Mouse (Mus musculus) midbrain, embryonic 11.5 days (tissue): ENCODE measurements at regions not wholly inside any gene's neighbourhood (a gene's known extent, or its start where the extent isn't known, plus 50 kb on each side); places are given as distances from the start of the nearest gene placed in this dataset.
A peak's percentile ranks its signal among the peaks of the same experiment; 100 is the strongest.

ENCODE experiments used
- ATAC-seq: fragments of 200-750 bp; cut with Nextera tagmentation; 2 replicates; pipeline ENCODE4 v1.8.0; 2017; ENCODE audit warnings: moderate TSS enrichment, moderate library complexity; ENCODE audit not compliant: low FRiP score
- DNase-seq: peaks from one replicate; pipeline ENCODE4 v3.0.0; 2015; ENCODE audit warnings: low spot score; ENCODE audit errors: missing footprints
- H3K27ac ChIP-seq: fragments of 300-500 bp; sonication (generic); 2 replicates; pipeline ENCODE4 v1.5.1; 2014; ENCODE audit warnings: low read depth, low read length
- H3K27me3 ChIP-seq: fragments of 300-500 bp; sonication (generic); 2 replicates; pipeline ENCODE4 v1.6.1; 2014; ENCODE audit warnings: mild to moderate bottlenecking, low read length, moderate library complexity, mixed read lengths; ENCODE audit not compliant: control insufficient read depth, insufficient read depth
- H3K36me3 ChIP-seq: fragments of 300-500 bp; sonication (generic); 2 replicates; pipeline ENCODE4 v1.6.1; 2014; ENCODE audit warnings: mild to moderate bottlenecking, low read length, moderate library complexity, mixed read lengths; ENCODE audit not compliant: control insufficient read depth, insufficient read depth
- H3K4me1 ChIP-seq: fragments of 300-500 bp; sonication (generic); 2 replicates; pipeline ENCODE4 v1.6.1; 2014; ENCODE audit warnings: low read length; ENCODE audit not compliant: control insufficient read depth, insufficient read depth
- H3K4me2 ChIP-seq: fragments of 300-500 bp; sonication (generic); 2 replicates; pipeline ENCODE4 v1.6.1; 2014; ENCODE audit warnings: mild to moderate bottlenecking, moderate library complexity
- H3K4me3 ChIP-seq: fragments of 300-500 bp; sonication (generic); 2 replicates; pipeline ENCODE4 v1.5.1; 2014; ENCODE audit warnings: low read depth, low read length
- H3K9ac ChIP-seq: fragments of 300-500 bp; sonication (generic); 2 replicates; pipeline ENCODE4 v1.6.1; 2014; ENCODE audit warnings: low read length
- H3K9me3 ChIP-seq: fragments of 300-500 bp; sonication (generic); 2 replicates; pipeline ENCODE4 v1.6.1; 2016; ENCODE audit warnings: low read length; ENCODE audit not compliant: control insufficient read depth
- WGBS: fragments of 180-500 bp; shearing (Covaris S2); extraction: QIAGEN DNeasy Blood & Tissue Kit; methylation state at CpG from one replicate; pipeline ENCODE4 v1.1.7; 2014; 5-methylcytosine and 5-hydroxymethylcytosine counted together

DNA sequence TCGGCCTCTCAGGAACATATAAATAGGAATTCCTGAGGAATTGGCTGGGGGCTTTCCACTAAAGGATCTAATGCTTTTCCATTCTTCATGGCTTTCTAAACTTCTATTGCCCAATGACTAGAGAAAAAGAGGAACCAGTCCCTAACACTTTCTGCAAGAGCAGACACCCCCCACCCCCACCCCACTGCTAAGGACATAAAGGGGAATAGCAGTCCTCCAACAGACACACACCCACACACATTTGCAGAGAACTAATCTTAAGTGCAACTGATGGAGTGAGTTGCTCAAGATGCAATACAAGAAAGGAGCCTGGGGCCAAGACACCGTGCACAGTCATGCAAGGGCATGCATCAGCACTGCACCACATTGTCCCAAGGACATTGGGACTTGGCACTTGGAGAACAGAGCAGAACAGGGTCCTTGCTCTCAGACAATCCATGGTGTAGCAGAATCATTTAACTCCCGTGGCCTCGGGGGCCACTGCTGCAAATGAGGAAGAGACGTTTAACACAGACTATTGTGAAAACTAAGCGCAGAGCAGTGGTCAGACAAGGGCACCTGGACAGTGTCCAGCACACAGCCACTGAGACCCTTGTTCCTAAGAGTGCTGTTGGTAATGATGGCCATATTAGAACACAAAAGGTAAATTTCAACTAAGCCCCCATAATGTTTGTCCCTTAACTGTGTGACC lies 161.1 kb downstream of the Xpnpep1 start:
- Histone ChIP-seq H3K36me3 (no peaks in the 10 kb centered on the region), H3K4me1 (no peaks in the 10 kb centered on the region), H3K9me3 (no peaks in the 10 kb centered on the region), H3K9ac (no peak overlapping the region), H3K4me2 (no peak overlapping the region), H3K4me3 (no peak overlapping the region), H3K27ac (no peak overlapping the region), H3K27me3 (no peaks in the 10 kb centered on the region)
- 93% methylated on average over 6 of the region's 6 CpGs for WGBS
- ATAC-seq (no peak), DNase-seq (peak; percentile 47)

DNA sequence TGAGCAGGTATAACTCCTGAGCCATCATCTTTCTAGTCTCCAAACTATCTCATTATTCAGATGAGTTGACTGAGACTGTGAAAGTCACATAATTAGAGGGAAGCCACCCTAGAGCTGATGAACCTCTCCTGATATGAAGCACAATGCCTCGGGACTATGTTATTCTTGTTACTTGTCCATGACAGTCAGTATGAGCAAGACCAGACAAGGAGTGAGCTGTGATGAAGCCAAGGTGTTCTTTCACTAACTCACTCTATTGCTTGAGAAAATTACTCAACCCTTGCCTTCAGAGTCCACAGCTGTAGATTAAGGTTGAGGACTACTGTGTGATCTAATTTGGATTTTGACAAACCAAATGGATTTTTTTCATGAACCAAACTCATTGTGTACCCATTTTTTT lies 173.4 kb downstream of the Xpnpep1 start:
- H3K9ac ChIP-seq: no peak overlapping the region
- no peaks in the 10 kb centered on the region for H3K27me3 ChIP-seq
- H3K36me3 ChIP-seq: no peaks in the 10 kb centered on the region
- H3K4me2 ChIP-seq: no peak overlapping the region
- ATAC-seq: no peak
- no peak for DNase-seq
- no peak overlapping the region for H3K27ac ChIP-seq
- H3K4me3 ChIP-seq: no peak overlapping the region
- no peaks in the 10 kb centered on the region for H3K4me1 ChIP-seq
- WGBS: 96% methylated on average over 1 of the region's 1 CpGs
- H3K9me3 ChIP-seq: no peaks in the 10 kb centered on the region

DNA sequence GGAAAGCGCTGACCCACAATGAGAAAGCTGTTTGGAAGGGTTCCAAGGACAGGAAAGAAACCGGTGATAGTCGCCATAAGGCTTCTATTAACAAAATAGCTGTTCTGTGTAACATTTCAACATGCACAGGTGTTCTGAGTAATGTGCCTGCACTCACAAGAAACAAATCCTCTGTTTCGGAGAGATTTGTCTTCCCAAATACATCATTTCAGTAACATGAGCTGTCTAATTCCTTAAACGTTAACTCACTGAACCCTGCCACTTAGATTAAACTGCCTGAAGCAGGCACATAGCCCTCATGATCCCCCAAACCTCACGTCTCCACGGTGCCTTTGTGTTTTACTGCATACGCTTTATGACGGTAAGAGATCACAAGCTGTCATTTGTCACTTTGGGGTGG lies 178.4 kb downstream of the Xpnpep1 start:
- no peak overlapping the region for H3K9ac ChIP-seq
- H3K9me3 ChIP-seq: no peaks in the 10 kb centered on the region
- DNase-seq: no peak
- no peak overlapping the region for H3K4me3 ChIP-seq
- H3K4me2 ChIP-seq: no peak overlapping the region
- ATAC-seq: no peak
- H3K27me3 ChIP-seq: no peaks in the 10 kb centered on the region
- WGBS: 83% methylated on average over 9 of the region's 9 CpGs
- H3K27ac ChIP-seq: no peak overlapping the region
- no peaks in the 10 kb centered on the region for H3K4me1 ChIP-seq
- no peaks in the 10 kb centered on the region for H3K36me3 ChIP-seq

DNA sequence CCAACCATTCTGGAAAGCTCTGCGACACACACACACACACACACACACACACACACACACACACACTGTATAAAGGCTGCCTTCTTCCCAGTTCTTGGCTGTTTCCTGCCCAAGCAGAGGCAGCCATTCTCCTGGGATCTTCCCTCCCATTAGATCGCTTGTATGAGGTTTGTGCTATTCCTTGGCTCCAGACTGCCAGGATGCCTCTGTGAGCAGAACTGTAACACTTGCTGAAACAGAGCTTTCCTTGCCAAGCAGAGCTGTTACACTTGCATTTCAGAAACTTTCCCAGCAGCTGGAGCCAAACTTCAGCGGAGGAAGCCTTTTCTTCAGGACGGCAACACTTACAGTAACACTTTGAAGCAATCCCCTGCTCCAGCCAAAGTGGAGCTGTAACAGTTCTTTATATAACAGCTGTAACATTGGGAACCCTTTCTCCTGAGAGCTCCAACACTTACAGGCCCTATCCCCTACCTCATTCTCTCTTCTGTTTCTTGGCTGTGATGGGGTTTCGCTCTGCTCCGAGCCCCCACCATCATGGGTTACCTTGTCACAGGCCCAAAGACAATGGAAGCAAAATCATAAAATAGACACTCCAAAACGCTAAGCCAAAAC lies 185.8 kb downstream of the Xpnpep1 start:
- Histone ChIP-seq H3K27ac (no peak overlapping the region), H3K9ac (no peak overlapping the region), H3K9me3 (no peaks in the 10 kb centered on the region), H3K4me2 (no peak overlapping the region), H3K36me3 (no peaks in the 10 kb centered on the region), H3K4me1 (no peaks in the 10 kb centered on the region), H3K4me3 (no peak overlapping the region), H3K27me3 (no peaks in the 10 kb centered on the region)
- 92% methylated on average over 7 of the region's 7 CpGs for WGBS
- no peak for ATAC-seq
- DNase-seq: no peak

DNA sequence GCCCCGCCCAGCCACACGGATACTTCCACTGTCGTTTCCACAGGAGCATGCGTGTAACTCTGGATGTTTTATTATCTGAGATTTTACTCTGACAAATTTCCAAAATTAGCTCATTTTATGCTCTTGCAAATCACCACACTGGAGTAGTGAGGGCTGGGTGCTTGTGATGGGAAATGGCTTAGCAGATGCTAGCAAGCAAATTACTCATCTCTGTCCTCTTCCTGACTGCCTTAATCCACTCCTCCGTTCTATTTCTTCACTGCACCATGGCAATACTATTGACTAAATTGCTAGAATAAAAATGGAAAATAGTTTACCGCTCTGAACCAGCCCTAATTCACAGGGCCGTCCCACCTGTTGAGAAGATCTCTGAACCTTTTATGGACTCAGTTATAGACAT lies 223.8 kb downstream of the Xpnpep1 start:
- 88% methylated on average over 7 of the region's 7 CpGs for WGBS
- no peak for DNase-seq

DNA sequence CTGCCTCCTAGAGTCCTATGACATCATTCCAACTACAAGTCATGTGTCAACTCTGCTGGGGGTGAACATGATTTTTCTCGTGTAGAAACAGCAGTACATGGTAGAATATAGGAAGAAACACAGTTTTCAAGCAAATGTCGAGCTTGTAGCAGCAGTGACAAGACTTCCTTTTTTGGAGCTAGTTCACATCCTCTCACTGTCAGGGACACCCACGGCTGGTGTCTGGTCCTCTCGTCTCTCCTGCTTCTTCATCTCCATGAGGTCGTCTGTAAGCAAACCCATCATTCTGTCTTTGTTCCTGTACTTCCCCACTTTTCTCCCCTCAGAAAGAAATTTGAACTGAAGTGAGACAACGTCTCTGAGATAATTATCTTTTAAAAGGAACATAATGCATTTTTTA lies 228.0 kb downstream of the Xpnpep1 start:
- Histone ChIP-seq H3K27me3 (no peaks in the 10 kb centered on the region), H3K4me2 (no peak overlapping the region), H3K36me3 (no peaks in the 10 kb centered on the region), H3K4me1 (no peaks in the 10 kb centered on the region), H3K27ac (no peak overlapping the region), H3K9me3 (no peaks in the 10 kb centered on the region), H3K4me3 (no peak overlapping the region), H3K9ac (no peak overlapping the region)
- no peak for ATAC-seq
- 85% methylated on average over 6 of the region's 6 CpGs for WGBS
- DNase-seq: no peak

More for the DNA sequence above, 223.8 kb downstream of the Xpnpep1 start:
- Histone ChIP-seq H3K27me3 (no peaks in the 10 kb centered on the region), H3K4me2 (no peak overlapping the region), H3K4me3 (no peak overlapping the region), H3K9ac (no peak overlapping the region), H3K36me3 (no peaks in the 10 kb centered on the region), H3K4me1 (no peaks in the 10 kb centered on the region), H3K27ac (no peak overlapping the region), H3K9me3 (no peaks in the 10 kb centered on the region)
- ATAC-seq: no peak

DNA sequence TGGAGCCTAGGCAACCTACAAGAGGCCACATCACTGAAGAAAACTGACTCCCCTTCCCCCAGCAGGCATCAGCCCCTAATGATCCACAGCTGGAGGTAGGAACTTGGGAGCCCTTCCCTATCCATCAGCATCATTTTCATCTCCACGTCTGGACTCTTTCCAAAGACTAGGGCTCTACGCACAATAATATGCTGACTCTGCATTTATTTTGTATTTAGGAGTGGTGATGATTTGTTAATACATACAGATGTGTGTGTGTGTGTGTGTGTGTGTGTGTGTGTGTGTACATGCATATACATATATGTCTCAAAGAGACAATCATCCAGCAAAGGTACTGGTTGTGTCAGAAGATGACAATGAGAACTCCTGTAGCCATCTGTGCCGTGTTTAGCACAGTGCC lies 251.2 kb downstream of the Xpnpep1 start:
- 83% methylated on average over 3 of the region's 3 CpGs for WGBS
- Histone ChIP-seq H3K4me3 (no peak overlapping the region), H3K4me2 (no peak overlapping the region), H3K27me3 (no peaks in the 10 kb centered on the region), H3K9me3 (no peaks in the 10 kb centered on the region), H3K4me1 (no peaks in the 10 kb centered on the region), H3K9ac (no peak overlapping the region), H3K36me3 (no peaks in the 10 kb centered on the region), H3K27ac (no peak overlapping the region)
- DNase-seq (no peak), ATAC-seq (no peak)

DNA sequence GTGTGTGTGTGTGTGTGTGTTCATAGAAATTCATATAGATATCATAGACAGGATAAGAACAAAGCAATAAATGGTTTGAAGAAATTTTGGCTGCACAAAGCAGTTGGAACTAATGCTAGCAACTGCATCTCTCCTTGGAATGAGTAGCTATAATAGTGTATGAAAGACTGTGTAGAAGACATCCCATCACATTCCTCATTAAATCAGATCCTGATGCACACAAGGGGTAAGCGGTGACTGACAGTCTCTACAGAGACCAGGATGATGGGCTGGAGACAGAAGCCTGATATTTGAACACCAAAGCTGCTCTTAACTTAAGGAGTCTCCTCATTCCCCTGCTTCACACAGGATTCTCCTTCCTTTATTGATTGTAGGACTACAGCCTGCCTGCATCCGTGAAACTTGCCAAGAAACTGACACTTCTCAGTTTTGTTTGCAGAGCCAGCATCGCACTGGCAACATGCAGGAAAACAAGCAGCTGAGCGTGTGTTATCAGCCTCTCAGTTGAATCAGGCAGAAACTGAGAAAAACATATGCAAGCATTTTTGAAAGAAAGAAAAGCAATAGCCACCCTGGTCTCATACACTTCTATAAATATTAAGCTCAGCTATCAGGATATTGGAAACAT lies 271.1 kb downstream of the Xpnpep1 start:
- Histone ChIP-seq H3K4me2 (no peak overlapping the region), H3K27me3 (no peaks in the 10 kb centered on the region), H3K9ac (no peak overlapping the region), H3K4me1 (no peaks in the 10 kb centered on the region), H3K4me3 (no peak overlapping the region), H3K36me3 (no peaks in the 10 kb centered on the region), H3K9me3 (no peaks in the 10 kb centered on the region), H3K27ac (no peak overlapping the region)
- 86% methylated on average over 4 of the region's 4 CpGs for WGBS
- ATAC-seq: no peak
- DNase-seq: peak; percentile 77

DNA sequence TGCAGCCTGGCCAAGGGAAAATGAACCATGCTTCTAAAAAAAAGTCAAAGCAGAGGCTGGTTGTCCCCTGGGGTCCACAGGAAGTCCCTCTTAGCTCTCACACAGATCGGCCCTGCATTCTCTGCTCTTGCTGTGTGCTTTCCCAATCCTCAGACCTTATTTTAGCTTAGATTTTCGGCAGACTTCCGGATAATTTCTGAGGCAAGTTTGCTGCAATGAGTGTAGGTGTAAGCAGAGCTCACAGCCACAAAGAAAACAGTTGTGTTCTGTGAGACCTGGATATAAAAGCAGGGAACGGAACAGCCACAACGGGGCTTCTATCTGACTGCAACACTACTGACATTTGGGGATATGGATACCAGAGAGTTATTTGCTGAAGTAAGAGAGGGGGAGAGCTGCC lies 271.9 kb downstream of the Xpnpep1 start:
- Histone ChIP-seq H3K27ac (no peak overlapping the region), H3K9ac (no peak overlapping the region), H3K4me1 (no peaks in the 10 kb centered on the region), H3K4me2 (no peak overlapping the region), H3K9me3 (no peaks in the 10 kb centered on the region), H3K27me3 (no peaks in the 10 kb centered on the region), H3K36me3 (no peaks in the 10 kb centered on the region), H3K4me3 (no peak overlapping the region)
- ATAC-seq (no peak), DNase-seq (no peak)
- 87% methylated on average over 5 of the region's 5 CpGs for WGBS
